Mouse (Mus musculus) liver, embryonic 13.5 days (tissue): ENCODE measurements around the gene Dclk1. TPM values are rescaled to one million over a fixed set of nuclear protein-coding genes. Genes with fewer than 3 reads are reported as not detected.

Experiments
- ATAC-seq: fragments of 200-750 bp; cut with Nextera tagmentation; 2 replicates; pipeline ENCODE4 v1.8.0; 2017; ENCODE audit warnings: low read depth, mild to moderate bottlenecking, moderate number of reproducible peaks, moderate library complexity
- DNase-seq: peaks from one replicate; pipeline ENCODE4 v3.0.0; 2022
- H3K27ac ChIP-seq: fragments of 300-500 bp; sonication (generic); 2 replicates; pipeline ENCODE4 v1.5.1; 2015; ENCODE audit warnings: moderate library complexity, mild to moderate bottlenecking, inconsistent platforms
- H3K27me3 ChIP-seq: fragments of 300-500 bp; sonication (generic); 2 replicates; pipeline ENCODE4 v1.6.1; 2015; ENCODE audit warnings: mild to moderate bottlenecking, inconsistent platforms
- H3K36me3 ChIP-seq: fragments of 300-500 bp; sonication (generic); 2 replicates; pipeline ENCODE4 v1.6.1; 2015; ENCODE audit warnings: mild to moderate bottlenecking, inconsistent platforms
- H3K4me1 ChIP-seq: fragments of 300-500 bp; sonication (generic); replicated peaks from 2 replicates; pipeline ENCODE4 v1.6.1; 2015; ENCODE audit warnings: inconsistent platforms
- H3K4me2 ChIP-seq: fragments of 300-500 bp; sonication (generic); 2 replicates; pipeline ENCODE4 v1.6.1; 2015; ENCODE audit warnings: inconsistent platforms, mild to moderate bottlenecking, moderate library complexity
- H3K4me3 ChIP-seq: fragments of 300-500 bp; sonication (generic); replicated peaks from 2 replicates; pipeline ENCODE4 v1.5.1; 2015; ENCODE audit warnings: mild to moderate bottlenecking, inconsistent platforms
- H3K9ac ChIP-seq: fragments of 300-500 bp; sonication (generic); 2 replicates; pipeline ENCODE4 v1.6.1; 2015; ENCODE audit warnings: mild to moderate bottlenecking, inconsistent platforms
- H3K9me3 ChIP-seq: fragments of 300-500 bp; sonication (generic); replicated peaks from 2 replicates; pipeline ENCODE4 v1.6.1; 2016; ENCODE audit warnings: inconsistent platforms
- WGBS: fragments of 180-500 bp; shearing (Covaris S2); methylation state at CpG from one replicate; pipeline ENCODE4 v1.1.7; 2015; ENCODE audit not compliant: insufficient replicate concordance; 5-methylcytosine and 5-hydroxymethylcytosine counted together
- polyA plus RNA-seq: library from polyadenylated mRNA; unstranded; fragments of >200 nt; fragmentation: Nextera tagmentation; extraction: Ambion mirVana; gene quantifications from 2 replicates; pipeline ENCODE4 v1.2.1, GENCODE M21; 2015

The Dclk1 gene
- polyA plus RNA-seq, 1 experiment from 2014 or later: 1.1 TPM

DNA sequence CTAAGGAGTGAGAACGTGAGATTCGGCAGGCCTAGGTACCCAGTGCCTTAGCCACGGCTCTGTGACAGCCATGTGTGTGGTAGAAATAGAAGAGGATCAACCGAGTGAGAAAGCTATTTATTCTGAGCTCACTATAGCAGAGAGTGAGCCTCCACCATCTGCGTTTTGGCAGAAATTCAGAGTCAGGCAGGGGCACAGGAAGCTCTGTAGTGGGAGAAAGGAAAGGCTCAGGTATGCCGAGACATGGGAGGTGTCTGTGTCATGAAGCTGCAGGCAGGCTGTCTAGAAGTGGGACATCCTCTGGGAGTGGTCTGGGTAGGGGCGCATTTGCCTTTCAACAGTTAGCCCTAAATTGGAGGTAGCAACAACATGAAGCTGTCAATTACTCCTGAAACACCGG, 198.2 kb downstream of the Dclk1 start:
- Histone ChIP-seq H3K9me3 (no peaks in the 10 kb centered on the region), H3K4me3 (no peak overlapping the region), H3K9ac (no peak overlapping the region), H3K36me3 (no peaks in the 10 kb centered on the region), H3K27ac (no peak overlapping the region), H3K27me3 (no peaks in the 10 kb centered on the region), H3K4me2 (no peak overlapping the region), H3K4me1 (no peaks in the 10 kb centered on the region)
- 54% methylated on average over 8 of the region's 8 CpGs for WGBS
- ATAC-seq (no peak), DNase-seq (no peak)

- H3K36me3 ChIP-seq: no peaks in the 10 kb centered on the region
- 61% methylated on average over 11 of the region's 11 CpGs for WGBS
- H3K4me3 ChIP-seq: no peak overlapping the region
- H3K9me3 ChIP-seq: no peaks in the 10 kb centered on the region
- no peak overlapping the region for H3K27ac ChIP-seq
- H3K27me3 ChIP-seq: no peaks in the 10 kb centered on the region
- no peak for ATAC-seq
- no peak overlapping the region for H3K9ac ChIP-seq
- no peak for DNase-seq
- H3K4me2 ChIP-seq: no peak overlapping the region
- no peaks in the 10 kb centered on the region for H3K4me1 ChIP-seq
Observed at GRCm38 (mm10) chr3:55442012-55442645, 200.0 kb downstream of the Dclk1 start.

DNA sequence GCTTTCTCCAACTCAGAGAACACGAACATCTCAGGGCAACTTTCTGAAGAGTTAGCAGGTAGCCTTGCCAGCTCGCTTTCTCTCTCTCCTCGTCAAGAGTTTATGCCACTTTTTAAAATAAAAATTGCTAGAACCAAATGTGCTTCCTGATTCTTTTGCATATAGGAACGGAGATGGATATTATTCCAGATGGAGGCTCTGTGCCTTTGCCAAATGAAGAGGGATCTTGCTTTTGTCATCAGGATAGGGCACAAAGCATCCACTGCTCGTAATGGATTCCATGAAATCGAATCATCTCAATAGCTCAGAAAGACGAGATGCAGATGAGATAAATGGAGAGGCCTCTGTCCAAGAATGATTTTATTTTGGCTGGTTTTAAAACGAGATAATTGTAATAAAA, 201.1 kb downstream of the Dclk1 start:
- no peaks in the 10 kb centered on the region for H3K27me3 ChIP-seq
- ATAC-seq (no peak), DNase-seq (no peak)
- no peaks in the 10 kb centered on the region for H3K4me1 ChIP-seq
- H3K27ac ChIP-seq: no peak overlapping the region
- H3K36me3 ChIP-seq: no peaks in the 10 kb centered on the region
- WGBS: 60% methylated on average over 8 of the region's 8 CpGs
- no peak overlapping the region for H3K4me2 ChIP-seq
- no peaks in the 10 kb centered on the region for H3K9me3 ChIP-seq
- H3K4me3 ChIP-seq: no peak overlapping the region
- no peak overlapping the region for H3K9ac ChIP-seq

- no peaks in the 10 kb centered on the region for H3K9me3 ChIP-seq
- H3K9ac ChIP-seq: no peak overlapping the region
- ATAC-seq (no peak), DNase-seq (no peak)
- no peaks in the 10 kb centered on the region for H3K4me1 ChIP-seq
- 56% methylated on average over 2 of the region's 2 CpGs for WGBS
- no peaks in the 10 kb centered on the region for H3K36me3 ChIP-seq
- H3K27ac ChIP-seq: no peak overlapping the region
- H3K4me2 ChIP-seq: no peak overlapping the region
- H3K4me3 ChIP-seq: no peak overlapping the region
- H3K27me3 ChIP-seq: no peaks in the 10 kb centered on the region
Observed at GRCm38 (mm10) chr3:55443725-55444124, 201.6 kb downstream of the Dclk1 start.

DNA sequence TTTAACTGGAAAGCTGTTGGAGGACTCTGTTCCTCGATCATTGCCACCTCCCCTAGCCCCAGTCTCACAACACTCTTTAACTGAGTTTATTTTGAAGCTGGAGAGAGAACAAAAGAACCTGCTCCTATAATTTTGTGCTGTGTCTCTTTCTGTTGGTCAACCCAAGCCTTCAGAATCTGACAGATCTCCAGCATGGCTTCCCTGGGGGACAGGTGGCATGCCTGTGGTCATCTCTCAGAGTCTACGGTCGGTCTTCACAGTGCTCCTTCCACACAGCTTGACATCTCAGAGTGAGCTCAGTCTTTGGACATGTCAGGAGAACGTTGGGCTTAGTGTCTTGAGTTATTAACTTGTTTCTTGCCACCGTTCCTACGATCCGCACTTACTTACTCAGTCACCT, 204.5 kb downstream of the Dclk1 start:
- Histone ChIP-seq H3K4me2 (no peak overlapping the region), H3K36me3 (no peaks in the 10 kb centered on the region), H3K27me3 (no peaks in the 10 kb centered on the region), H3K9me3 (no peaks in the 10 kb centered on the region), H3K27ac (no peak overlapping the region), H3K4me1 (no peaks in the 10 kb centered on the region), H3K9ac (no peak overlapping the region), H3K4me3 (no peak overlapping the region)
- WGBS: 71% methylated on average over 7 of the region's 7 CpGs
- DNase-seq (no peak), ATAC-seq (no peak)

DNA sequence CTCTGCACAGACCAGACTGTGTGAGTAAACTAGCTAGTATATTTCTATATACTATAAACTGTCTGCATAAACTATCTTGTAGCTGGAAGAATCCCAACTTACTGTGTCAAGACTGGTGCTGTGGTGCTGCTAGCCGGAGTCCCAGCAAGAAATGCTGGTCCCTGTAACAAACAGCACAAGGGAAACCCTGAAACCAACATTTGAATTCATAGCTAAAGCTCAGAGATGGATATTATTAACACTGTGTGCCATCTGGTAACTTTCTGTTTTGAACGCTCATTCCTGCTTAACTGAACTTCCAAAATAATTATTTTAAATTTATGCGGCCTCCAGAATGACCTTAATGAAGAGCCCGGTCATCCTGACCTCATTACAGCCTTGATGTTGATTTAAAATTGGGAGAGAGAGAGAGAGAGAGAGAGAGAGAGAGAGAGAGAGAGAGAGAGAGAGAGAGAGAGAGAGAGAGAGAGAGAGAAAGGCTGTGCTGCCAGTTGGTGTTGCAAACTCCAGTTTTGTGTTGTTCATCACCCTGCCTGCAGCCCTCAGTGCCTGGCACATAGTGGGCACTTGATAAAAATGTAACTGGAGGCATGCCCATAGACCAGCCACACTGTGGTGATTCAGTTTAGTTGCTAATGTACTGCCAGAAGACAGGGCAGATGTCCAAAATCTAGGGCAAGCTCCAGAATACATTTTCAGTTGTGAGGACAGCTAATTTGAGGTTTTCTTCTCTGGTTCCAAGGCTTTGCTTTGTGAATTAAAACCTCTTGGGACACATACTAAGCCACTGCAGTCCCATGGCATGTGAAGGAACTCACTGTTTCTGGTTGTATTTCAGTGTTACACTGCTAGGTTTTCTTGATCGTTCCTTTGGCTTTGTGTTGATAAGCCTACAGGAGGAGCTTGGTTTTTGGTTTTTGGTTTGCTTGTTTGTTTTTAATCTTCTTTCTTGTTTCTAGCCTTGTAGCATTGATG, 205.6 kb downstream of the Dclk1 start:
- no peak overlapping the region for H3K9ac ChIP-seq
- no peaks in the 10 kb centered on the region for H3K9me3 ChIP-seq
- no peak overlapping the region for H3K27ac ChIP-seq
- no peaks in the 10 kb centered on the region for H3K36me3 ChIP-seq
- WGBS: 74% methylated on average over 5 of the region's 5 CpGs
- H3K4me2 ChIP-seq: no peak overlapping the region
- H3K4me3 ChIP-seq: no peak overlapping the region
- no peaks in the 10 kb centered on the region for H3K27me3 ChIP-seq
- no peaks in the 10 kb centered on the region for H3K4me1 ChIP-seq
- DNase-seq (no peak), ATAC-seq (no peak)

GRCm38 (mm10) chr3:55449148-55449547, 207.0 kb downstream of the Dclk1 start:
- Histone ChIP-seq H3K27me3 (no peaks in the 10 kb centered on the region), H3K9me3 (no peaks in the 10 kb centered on the region), H3K4me1 (no peaks in the 10 kb centered on the region), H3K4me2 (no peak overlapping the region), H3K27ac (no peak overlapping the region), H3K9ac (no peak overlapping the region), H3K4me3 (no peak overlapping the region), H3K36me3 (no peaks in the 10 kb centered on the region)
- ATAC-seq: no peak
- WGBS: 69% methylated on average over 2 of the region's 2 CpGs
- DNase-seq: no peak

DNA sequence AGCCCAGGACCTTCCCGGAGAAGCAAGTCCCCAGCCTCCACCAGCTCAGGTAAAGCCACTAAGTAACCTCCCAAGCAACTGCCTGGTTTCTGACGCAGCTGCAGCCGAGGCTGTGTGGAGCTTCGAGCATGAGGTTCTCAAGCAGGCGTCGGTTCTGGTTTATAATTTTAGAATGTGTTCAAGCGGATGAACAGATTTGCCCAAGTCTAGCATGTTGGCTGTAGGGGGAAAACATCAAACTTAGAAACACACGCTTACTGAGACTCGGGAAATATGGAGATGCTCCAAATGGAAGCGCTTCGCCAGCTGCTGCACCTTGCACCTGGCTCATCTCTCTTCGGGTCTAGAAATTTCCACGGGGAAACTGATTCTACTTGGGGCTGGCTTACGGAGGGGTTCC, 208.9 kb downstream of the Dclk1 start:
- Histone ChIP-seq H3K4me3 (no peak overlapping the region), H3K27me3 (no peaks in the 10 kb centered on the region), H3K9ac (no peak overlapping the region), H3K36me3 (no peaks in the 10 kb centered on the region), H3K4me2 (no peak overlapping the region), H3K27ac (no peak overlapping the region), H3K9me3 (no peaks in the 10 kb centered on the region), H3K4me1 (no peaks in the 10 kb centered on the region)
- no peak for DNase-seq
- WGBS: 78% methylated on average over 14 of the region's 14 CpGs
- no peak for ATAC-seq

- Histone ChIP-seq H3K4me2 (no peak overlapping the region), H3K9me3 (no peaks in the 10 kb centered on the region), H3K9ac (no peak overlapping the region), H3K36me3 (no peaks in the 10 kb centered on the region), H3K27me3 (no peaks in the 10 kb centered on the region), H3K27ac (no peak overlapping the region), H3K4me3 (no peak overlapping the region), H3K4me1 (no peaks in the 10 kb centered on the region)
- DNase-seq (no peak), ATAC-seq (no peak)
- WGBS: 45% methylated on average over 3 of the region's 3 CpGs
Observed at GRCm38 (mm10) chr3:55451877-55452276, 209.7 kb downstream of the Dclk1 start.

- H3K36me3 ChIP-seq: no peaks in the 10 kb centered on the region
- no peak for ATAC-seq
- H3K4me2 ChIP-seq: no peak overlapping the region
- no peak overlapping the region for H3K27ac ChIP-seq
- no peaks in the 10 kb centered on the region for H3K27me3 ChIP-seq
- no peak for DNase-seq
- H3K4me3 ChIP-seq: no peak overlapping the region
- 58% methylated on average over 2 of the region's 2 CpGs for WGBS
- H3K4me1 ChIP-seq: no peaks in the 10 kb centered on the region
- no peaks in the 10 kb centered on the region for H3K9me3 ChIP-seq
- no peak overlapping the region for H3K9ac ChIP-seq
Observed at GRCm38 (mm10) chr3:55452464-55452863, 210.3 kb downstream of the Dclk1 start.

DNA sequence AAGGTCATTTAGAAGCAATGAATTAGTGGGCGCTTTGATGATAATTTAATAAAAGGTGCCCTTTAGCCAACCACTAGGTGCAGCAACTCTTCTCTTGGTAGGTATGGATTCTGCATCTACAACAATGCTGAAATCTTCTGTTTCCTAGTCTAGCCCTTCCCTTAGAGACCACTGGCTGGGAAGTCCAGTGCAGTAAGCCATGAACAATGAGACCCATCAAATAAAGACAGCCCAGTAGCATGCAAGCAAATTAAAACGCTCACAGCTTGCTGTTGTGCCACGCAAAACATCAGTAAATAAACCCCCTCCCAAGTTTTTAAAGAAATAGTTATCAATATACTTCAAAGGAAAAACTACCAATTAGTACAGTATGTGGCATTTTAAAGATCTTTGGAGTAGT, 218.9 kb downstream of the Dclk1 start:
- Histone ChIP-seq H3K27me3 (0 out of 2 replicates have a peak, but pooled peaks cover 2% of the 10 kb centered on the region), H3K4me3 (no peak overlapping the region)

More for the DNA sequence above, 218.9 kb downstream of the Dclk1 start:
- Histone ChIP-seq H3K4me1 (no peaks in the 10 kb centered on the region), H3K9ac (no peak overlapping the region), H3K36me3 (no peaks in the 10 kb centered on the region), H3K27ac (no peak overlapping the region), H3K4me2 (no peak overlapping the region), H3K9me3 (no peaks in the 10 kb centered on the region)
- ATAC-seq (no peak), DNase-seq (no peak)
- 57% methylated on average over 3 of the region's 3 CpGs for WGBS
